Mouse (Mus musculus) hindbrain, embryonic 11.5 days (tissue): ENCODE results near the gene Fgfr2. TPM values are rescaled to one million over a fixed set of nuclear protein-coding genes. Genes with fewer than 3 reads are reported as not detected.

Experiments
- ATAC-seq: fragments of 200-750 bp; cut with Nextera tagmentation; 2 replicates; pipeline ENCODE4 v1.8.0; 2017; ENCODE audit warnings: mild to moderate bottlenecking, moderate TSS enrichment, moderate library complexity; ENCODE audit not compliant: low FRiP score
- DNase-seq: peaks from one replicate; pipeline ENCODE4 v3.0.0-alpha.2; 2015; ENCODE audit warnings: low spot score
- H3K27ac ChIP-seq: fragments of 300-500 bp; sonication (generic); 2 replicates; pipeline ENCODE4 v1.5.1; 2014; ENCODE audit warnings: mild to moderate bottlenecking, low read depth, low read length
- H3K27me3 ChIP-seq: fragments of 300-500 bp; sonication (generic); 2 replicates; pipeline ENCODE4 v1.6.1; 2014; ENCODE audit warnings: mild to moderate bottlenecking, low read length, moderate library complexity, mixed read lengths; ENCODE audit not compliant: control insufficient read depth, insufficient read depth
- H3K36me3 ChIP-seq: fragments of 300-500 bp; sonication (generic); 2 replicates; pipeline ENCODE4 v1.6.1; 2014; ENCODE audit warnings: mild to moderate bottlenecking, low read length, moderate library complexity, mixed read lengths; ENCODE audit not compliant: control insufficient read depth, insufficient read depth
- H3K4me1 ChIP-seq: fragments of 300-500 bp; sonication (generic); replicated peaks from 2 replicates; pipeline ENCODE4 v1.6.1; 2014; ENCODE audit warnings: low read length, mixed read lengths; ENCODE audit not compliant: control insufficient read depth, insufficient read depth
- H3K4me2 ChIP-seq: fragments of 300-500 bp; sonication (generic); replicated peaks from 2 replicates; pipeline ENCODE4 v1.6.1; 2014; ENCODE audit warnings: mild to moderate bottlenecking, low read depth, low read length
- H3K4me3 ChIP-seq: fragments of 300-500 bp; sonication (generic); 2 replicates; pipeline ENCODE4 v1.5.1; 2014; ENCODE audit warnings: low read depth, low read length
- H3K9ac ChIP-seq: fragments of 300-500 bp; sonication (generic); 2 replicates; pipeline ENCODE4 v1.6.1; 2014; ENCODE audit warnings: low read depth, low read length
- H3K9me3 ChIP-seq: fragments of 300-500 bp; sonication (generic); 2 replicates; pipeline ENCODE4 v1.6.1; 2016; ENCODE audit warnings: low read length; ENCODE audit not compliant: control insufficient read depth
- WGBS: fragments of 180-500 bp; shearing (Covaris S2); extraction: QIAGEN DNeasy Blood & Tissue Kit; methylation state at CpG from one replicate; pipeline ENCODE4 v1.1.7; 2014; 5-methylcytosine and 5-hydroxymethylcytosine counted together
- polyA plus RNA-seq: library from polyadenylated mRNA; unstranded; fragments of >200 nt; fragmentation: Nextera tagmentation; extraction: Ambion mirVana; gene quantifications from 2 replicates; pipeline ENCODE4 v1.2.1, GENCODE M21; 2014

Gene Fgfr2
- polyA plus RNA-seq, 1 experiment from 2014 or later, result 71.3 TPM

DNA sequence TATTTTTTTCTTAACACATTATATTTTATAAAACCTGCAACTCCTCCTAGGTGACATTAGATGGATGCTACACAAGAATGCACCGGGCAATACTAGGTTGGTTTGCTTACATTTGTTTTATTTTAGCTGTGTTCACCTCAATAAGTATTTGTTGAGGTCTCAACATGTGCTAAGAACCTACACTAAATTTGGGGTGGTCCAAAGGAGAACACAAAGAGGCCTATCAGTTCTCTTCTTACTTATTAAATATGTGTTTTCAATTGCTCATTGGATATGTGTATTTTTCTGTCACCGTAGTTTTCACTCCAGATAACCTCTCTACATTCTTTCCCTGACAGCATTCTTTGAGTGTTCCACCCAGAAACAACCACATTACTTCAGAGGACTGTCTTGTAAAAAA, 1565.4 kb downstream of the Fgfr2 start:
- no peak overlapping the region for H3K4me2 ChIP-seq
- peaks cover 13% of the 10 kb centered on the region; the same call in 1 of the 2 replicates for H3K4me1 ChIP-seq
- peaks cover 58% of the 10 kb centered on the region for H3K27me3 ChIP-seq
- no peak overlapping the region for H3K9ac ChIP-seq
- no peak overlapping the region for H3K27ac ChIP-seq
- no peak for DNase-seq
- no peaks in the 10 kb centered on the region for H3K9me3 ChIP-seq
- no peak overlapping the region for H3K4me3 ChIP-seq
- WGBS, result 38% methylated on average over 2 of the region's 2 CpGs
- ATAC-seq, result no peak
- H3K36me3 ChIP-seq, result peaks cover 3% of the 10 kb centered on the region; the same call in 1 of the 2 replicates

DNA sequence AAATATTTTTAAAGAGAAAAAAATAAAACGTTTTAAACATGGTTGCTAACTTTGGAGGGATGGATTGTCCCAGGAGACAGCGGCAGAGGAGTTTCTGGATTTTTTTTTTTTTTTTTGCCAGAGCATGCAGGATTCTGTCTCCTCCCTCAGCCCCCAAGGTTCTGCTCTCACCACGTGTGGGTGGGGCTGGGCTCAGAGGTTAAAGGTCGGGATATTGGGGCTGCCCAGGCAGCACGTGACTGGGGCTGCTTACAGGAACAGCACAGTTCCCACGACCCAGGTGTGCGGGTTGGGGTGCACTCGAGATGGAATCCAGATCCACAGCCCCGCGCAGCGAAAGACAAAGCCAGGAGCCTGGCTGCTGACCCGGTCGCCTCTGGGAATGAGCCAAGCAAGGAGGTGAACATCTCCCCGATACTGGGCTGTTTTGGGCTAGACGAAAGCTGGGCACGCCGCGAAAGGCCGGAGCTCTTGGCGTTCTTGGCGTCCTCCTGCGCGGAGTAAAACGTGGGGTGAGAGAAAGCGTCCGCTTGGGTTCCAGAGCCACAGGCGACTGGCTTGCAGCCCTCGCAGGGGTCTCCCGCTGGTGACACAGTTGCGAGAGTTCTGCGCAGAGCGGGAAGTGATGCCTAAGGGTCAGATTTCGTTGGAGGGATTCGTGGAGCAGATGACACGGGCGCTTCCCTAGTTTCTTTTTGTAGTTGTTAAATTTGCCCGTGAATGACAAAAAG, 1566.4 kb downstream of the Fgfr2 start:
- peak overlapping the region; percentile 12; the same call in 1 of the 2 replicates for H3K4me2 ChIP-seq
- peaks cover 68% of the 10 kb centered on the region for H3K27me3 ChIP-seq
- peak overlapping the region; percentile 12; the same call in 1 of the 2 replicates for H3K4me3 ChIP-seq
- no peaks in the 10 kb centered on the region for H3K36me3 ChIP-seq
- 0 out of 2 replicates have a peak overlapping the region, but pooled peaks have one; percentile 19 for H3K9ac ChIP-seq
- peaks cover 14% of the 10 kb centered on the region; the same call in 1 of the 2 replicates for H3K4me1 ChIP-seq
- ATAC-seq, result no peak
- peak; percentile 66 for DNase-seq
- under 1% methylated on average over 37 of the region's 37 CpGs for WGBS
- no peak overlapping the region for H3K27ac ChIP-seq
- H3K9me3 ChIP-seq, result no peaks in the 10 kb centered on the region

GRCm38 (mm10) chr7:131556116-131556515, 1567.0 kb downstream of the Fgfr2 start:
- no peak overlapping the region for H3K9ac ChIP-seq
- peaks cover 14% of the 10 kb centered on the region; the same call in 1 of the 2 replicates for H3K4me1 ChIP-seq
- peaks cover 74% of the 10 kb centered on the region for H3K27me3 ChIP-seq
- H3K4me3 ChIP-seq, result peak overlapping the region; percentile 23
- no peaks in the 10 kb centered on the region for H3K9me3 ChIP-seq
- no peak overlapping the region; the same call in 1 of the 2 replicates for H3K27ac ChIP-seq
- ATAC-seq (no peak), DNase-seq (peak; percentile 59)
- H3K36me3 ChIP-seq, result no peaks in the 10 kb centered on the region
- no peak overlapping the region for H3K4me2 ChIP-seq
- WGBS, result 1% methylated on average over 9 of the region's 9 CpGs

DNA sequence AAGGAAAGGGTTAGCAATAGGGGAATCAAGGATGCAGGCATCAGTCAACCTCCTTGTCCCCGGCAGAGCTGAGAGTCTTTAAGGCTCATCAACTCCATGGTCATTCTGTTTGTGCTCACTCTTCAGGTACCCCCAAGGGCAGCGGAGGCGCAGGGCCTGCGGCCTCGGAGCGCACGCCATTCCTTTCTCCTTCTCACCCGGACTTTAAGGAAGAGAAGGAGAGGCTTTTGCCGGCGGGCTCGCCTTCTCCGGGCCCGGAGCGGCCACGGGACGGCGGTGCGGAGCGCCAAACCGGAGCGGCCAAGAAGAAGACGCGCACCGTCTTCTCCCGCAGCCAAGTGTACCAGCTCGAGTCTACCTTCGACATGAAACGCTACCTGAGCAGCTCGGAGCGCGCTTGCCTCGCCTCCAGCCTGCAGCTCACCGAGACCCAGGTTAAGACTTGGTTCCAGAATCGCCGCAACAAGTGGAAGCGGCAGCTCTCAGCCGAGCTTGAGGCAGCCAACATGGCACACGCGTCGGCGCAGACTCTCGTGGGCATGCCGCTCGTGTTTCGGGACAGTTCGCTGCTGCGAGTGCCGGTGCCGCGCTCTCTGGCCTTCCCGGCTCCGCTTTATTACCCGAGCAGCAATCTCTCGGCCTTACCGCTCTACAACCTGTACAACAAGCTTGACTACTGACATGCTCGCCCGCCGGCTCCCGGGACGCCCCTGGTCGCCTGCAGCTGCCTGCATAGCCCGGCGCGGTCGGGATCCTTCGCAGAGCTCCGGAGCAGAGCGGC, 1567.7 kb downstream of the Fgfr2 start:
- H3K36me3 ChIP-seq, result no peaks in the 10 kb centered on the region
- no peaks in the 10 kb centered on the region for H3K9me3 ChIP-seq

GRCm38 (mm10) chr7:131554341-131555180, 1568.6 kb downstream of the Fgfr2 start:
- Histone ChIP-seq H3K4me3 (peak overlapping the region; percentile 37), H3K27ac (peak overlapping the region; percentile 54; the same call in 1 of the 2 replicates), H3K36me3 (no peaks in the 10 kb centered on the region), H3K27me3 (peaks cover 90% of the 10 kb centered on the region), H3K9me3 (no peaks in the 10 kb centered on the region), H3K9ac (peak overlapping the region; percentile 38; the same call in 1 of the 2 replicates), H3K4me1 (peaks cover 14% of the 10 kb centered on the region; the same call in 1 of the 2 replicates), H3K4me2 (peak overlapping the region; percentile 66)
- ATAC-seq, result peak; percentile 36; the same call in 1 of the 2 replicates
- DNase-seq, result peak; percentile 68
- WGBS, result under 1% methylated on average over 45 of the region's 45 CpGs

More for the DNA sequence above, 1567.7 kb downstream of the Fgfr2 start:
- DNase-seq (peak; percentile 71), ATAC-seq (no peak)
- H3K4me1 ChIP-seq, result peaks cover 14% of the 10 kb centered on the region; the same call in 1 of the 2 replicates
- peak overlapping the region; percentile 21 for H3K4me2 ChIP-seq
- H3K27ac ChIP-seq, result no peak overlapping the region; the same call in 1 of the 2 replicates
- WGBS, result under 1% methylated on average over 65 of the region's 68 CpGs
- peak overlapping the region; percentile 23 for H3K4me3 ChIP-seq
- H3K27me3 ChIP-seq, result peaks cover 80% of the 10 kb centered on the region
- H3K9ac ChIP-seq, result no peak overlapping the region; the same call in 1 of the 2 replicates

DNA sequence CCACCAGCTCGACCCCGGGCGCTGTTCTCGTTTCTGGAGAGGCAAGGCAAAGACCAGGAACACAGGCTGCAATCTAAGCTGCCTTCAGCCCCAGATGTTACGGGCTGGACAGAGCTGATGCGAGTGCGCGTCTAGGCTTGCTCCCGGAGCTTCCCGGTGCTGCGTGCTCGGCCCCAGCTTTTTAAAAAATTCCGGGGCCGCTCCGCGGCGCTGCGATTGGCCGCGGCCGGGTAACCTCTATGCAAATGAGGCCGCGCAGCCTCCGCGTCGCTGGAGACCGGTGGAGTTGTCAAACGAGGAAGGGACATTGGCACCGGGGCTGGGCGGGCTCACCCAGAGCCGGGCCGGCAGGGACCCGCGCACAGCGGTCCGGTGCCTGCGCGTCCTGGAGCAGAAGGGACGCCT, 1569.4 kb downstream of the Fgfr2 start:
- peak; percentile 70 for ATAC-seq
- DNase-seq, result peak; percentile 72
- H3K4me3 ChIP-seq, result peak overlapping the region; percentile 37
- H3K9ac ChIP-seq, result no peak overlapping the region; the same call in 1 of the 2 replicates
- no peaks in the 10 kb centered on the region for H3K9me3 ChIP-seq
- H3K4me2 ChIP-seq, result peak overlapping the region; percentile 66
- WGBS, result under 1% methylated on average over 39 of the region's 39 CpGs
- no peaks in the 10 kb centered on the region for H3K36me3 ChIP-seq
- H3K27me3 ChIP-seq, result peaks cover 96% of the 10 kb centered on the region
- H3K4me1 ChIP-seq, result peaks cover 14% of the 10 kb centered on the region; the same call in 1 of the 2 replicates
- H3K27ac ChIP-seq, result peak overlapping the region; percentile 54; the same call in 1 of the 2 replicates

GRCm38 (mm10) chr7:131552781-131553180, 1570.4 kb downstream of the Fgfr2 start:
- Histone ChIP-seq H3K4me1 (peaks cover 14% of the 10 kb centered on the region; the same call in 1 of the 2 replicates), H3K27ac (no peak overlapping the region), H3K4me2 (no peak overlapping the region), H3K9me3 (no peaks in the 10 kb centered on the region), H3K4me3 (0 out of 2 replicates have a peak overlapping the region, but pooled peaks have one; percentile 1), H3K27me3 (peaks cover 98% of the 10 kb centered on the region), H3K9ac (no peak overlapping the region), H3K36me3 (no peaks in the 10 kb centered on the region)
- under 1% methylated on average over 5 of the region's 5 CpGs for WGBS
- DNase-seq (no peak), ATAC-seq (no peak)
